Mouse (Mus musculus): ENCODE data around the gene Wwc1.

Wwc1 gene

DNA sequence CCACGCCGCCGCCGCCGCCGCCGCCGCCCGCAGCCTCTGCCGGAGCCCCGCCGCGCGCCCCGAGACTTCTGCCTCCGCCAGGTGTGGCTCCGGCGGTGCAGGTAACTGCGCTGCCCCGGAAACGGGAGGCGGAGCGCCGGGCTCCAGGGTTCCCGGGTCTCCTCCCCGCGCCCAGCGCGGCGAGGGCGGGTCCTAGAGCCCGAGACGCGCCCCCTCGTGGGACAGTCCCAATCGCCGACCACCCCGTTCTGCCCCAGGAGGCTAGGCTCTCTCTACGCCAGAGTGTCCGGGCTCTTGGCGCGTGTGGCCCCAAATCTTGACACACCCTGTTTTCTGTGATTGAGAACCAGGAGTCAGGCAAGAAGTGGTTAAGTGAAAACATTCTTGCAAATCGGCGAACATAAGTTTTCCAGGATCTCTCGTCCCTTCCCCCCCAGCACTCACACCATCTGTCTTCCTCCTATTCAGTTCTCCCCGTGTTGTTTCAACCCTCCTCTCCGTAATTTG is at the start of gene Wwc1:
Wwc1 (minus strand) TSS at position 117 of the 507 bp plus-strand sequence.
- peak; percentile 26 for DNase-seq

DNA sequence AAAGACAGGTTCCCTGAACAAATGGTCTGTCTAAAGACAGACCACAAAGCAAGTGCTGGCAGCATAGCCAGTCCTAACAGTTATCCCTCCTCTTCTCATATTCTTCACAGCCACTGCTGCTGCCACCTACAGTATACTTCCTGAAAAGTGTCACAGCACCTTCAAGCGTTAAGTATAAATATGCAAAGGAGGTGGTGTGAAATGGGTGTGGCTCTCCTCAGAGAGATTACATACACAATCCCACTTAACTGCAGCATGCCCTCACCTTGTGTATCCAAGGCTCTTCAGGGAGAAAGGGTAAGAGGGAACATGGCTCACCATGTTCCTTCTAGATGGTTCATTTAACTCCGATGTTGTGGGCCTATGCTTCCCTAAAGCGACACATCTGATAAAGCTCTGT is 39.7 kb upstream of the Wwc1 start:
- no peak for DNase-seq

DNA sequence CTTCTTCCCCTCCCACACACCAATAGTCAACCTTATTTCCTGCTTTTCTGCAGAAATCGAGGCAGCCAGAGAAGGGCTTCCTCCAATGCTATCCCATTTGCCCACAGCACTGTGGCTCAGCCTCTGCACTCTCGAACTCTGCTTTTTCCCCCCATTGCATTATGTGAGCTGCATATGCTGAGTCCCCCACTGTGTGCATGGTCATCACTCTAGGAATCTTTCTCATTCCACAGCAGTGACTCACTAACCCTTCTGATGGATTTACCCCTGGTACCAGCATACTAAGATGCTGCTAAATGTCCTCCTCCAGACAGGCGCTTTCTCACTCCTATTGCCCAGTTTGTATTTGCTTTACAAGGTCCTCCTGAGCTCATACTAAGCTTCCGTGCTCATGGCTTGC is 32.9 kb upstream of the Wwc1 start:
- DNase-seq, result no peak

DNA sequence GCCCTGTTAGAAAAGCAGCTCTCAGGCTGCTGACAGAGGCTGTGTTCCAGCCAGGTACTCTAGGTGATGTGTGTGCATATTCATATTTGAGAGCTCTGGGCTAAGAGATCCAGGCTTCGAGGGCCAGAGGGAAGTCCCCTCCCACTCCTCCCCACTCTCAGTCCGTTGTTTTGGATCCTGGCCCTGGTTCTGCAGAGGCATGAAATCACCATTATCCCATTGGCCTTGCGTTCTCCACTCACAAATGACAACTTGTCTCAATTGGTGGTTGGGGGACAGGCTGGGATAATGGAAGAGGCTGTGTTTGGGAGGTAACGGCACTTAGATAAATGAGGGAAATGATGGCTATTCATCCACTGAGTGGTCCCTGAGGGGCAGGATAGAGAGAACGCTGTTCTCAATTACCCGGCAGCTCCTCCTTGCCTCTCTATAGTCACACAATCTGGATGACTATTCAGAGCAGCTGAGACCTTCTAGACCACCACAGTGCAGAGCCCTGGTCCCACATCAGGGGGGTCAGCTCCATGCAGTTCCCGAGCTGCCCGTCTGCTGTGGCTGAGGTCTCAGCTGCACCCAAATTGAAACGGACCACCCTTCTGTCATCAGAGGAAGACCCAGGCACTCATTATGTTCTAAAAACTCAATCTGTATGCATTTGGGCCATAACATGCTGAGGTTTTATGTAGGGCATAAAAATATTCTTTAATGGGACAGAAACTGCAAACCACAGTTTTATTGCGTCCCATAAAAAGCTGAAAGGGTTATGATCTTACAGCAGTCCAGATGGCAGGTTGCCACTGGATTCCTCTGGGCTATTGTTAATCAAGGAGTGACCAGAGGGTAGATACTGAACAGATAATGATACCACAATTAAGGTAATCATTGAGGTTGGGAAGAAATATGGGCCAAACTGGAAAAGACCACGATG is 29.2 kb upstream of the Wwc1 start:
- DNase-seq, result no peak

DNA sequence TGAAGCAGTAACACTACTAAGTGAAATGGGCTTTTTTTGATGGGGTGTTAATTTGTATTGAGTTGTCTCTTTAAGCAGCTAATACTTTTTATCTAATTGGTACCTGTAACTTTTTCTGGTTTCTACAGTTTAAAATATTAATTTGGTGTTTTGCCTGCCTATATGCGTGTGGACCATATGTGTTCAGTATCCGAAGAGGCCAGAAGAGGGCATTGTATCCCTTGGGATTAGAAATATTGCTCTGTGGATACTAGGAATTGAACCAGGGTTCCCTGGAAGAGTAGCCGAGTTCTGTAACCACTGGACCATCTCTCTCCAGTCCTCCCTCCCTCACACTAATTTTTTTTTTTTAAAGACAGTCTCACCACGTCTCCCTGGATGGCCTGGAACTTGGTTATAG is 22.6 kb upstream of the Wwc1 start:
- DNase-seq, result no peak

DNA sequence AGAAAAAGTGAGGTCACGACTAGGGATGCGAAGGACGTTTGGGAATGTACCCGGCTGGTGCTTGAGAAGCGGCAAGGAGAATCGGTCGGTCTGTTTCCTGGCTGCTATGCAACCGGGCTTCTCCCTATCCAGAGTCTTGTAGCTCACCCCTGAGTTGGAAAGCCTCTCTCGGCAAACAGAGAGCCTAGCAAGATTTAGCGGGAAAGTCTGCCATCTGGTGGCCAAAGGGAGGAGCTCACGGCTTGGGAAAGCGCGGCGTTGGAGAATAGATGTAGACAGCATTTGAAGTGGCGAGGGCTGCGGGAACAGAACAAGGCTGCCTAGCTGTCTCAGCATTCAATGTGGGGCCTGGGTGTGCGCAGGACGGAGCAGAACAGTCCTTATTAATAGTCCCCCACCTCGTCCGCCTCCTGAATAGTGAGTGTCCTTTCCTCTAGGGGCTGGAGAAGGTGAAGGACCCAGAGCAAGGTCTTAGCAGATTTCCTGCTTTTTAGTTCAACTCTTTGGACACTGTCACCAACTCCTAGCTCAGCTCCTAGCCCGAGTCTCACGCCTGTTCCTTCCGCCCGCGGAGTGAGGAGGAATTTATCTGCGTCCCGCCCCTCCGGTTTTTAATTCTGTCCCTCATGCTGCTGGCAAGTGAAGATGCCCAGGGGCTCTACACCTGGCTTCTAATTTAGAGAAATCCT is 21.1 kb upstream of the Wwc1 start:
- DNase-seq, result peak; percentile 84

DNA sequence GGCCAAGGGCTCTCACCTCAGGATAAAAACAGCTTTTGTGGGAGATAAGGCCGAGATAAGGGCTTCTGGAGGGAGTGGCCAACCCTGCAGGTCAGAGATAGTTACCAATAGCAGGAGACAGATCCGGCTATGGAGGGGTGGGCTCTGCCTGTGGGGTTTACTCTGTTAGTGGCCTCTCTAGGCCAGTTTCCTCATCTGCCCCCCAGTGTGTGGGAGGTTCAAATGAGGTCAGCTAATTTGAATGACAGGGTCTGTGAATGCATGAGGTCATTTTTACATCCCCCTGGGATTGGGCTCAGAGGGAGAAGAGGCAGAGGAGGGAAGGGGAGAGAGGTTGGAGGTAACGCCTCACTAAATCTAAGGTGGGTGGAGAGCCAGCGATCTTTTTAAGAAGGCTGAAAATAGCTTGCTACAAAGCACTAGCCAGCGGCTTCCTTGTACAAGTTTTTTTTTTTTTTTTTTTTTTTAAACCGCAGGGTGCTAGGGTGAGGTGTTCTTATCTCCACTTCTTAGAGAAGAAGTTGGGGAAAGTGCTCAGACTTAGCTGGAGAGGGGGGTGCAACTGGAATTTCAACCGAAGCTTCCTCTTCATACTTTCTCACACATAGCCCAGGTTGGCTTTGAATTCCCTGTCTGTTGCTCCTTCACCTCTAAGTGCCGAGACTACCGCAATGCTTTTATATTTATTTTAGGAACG is 20.4 kb upstream of the Wwc1 start:
- DNase-seq, result no peak

DNA sequence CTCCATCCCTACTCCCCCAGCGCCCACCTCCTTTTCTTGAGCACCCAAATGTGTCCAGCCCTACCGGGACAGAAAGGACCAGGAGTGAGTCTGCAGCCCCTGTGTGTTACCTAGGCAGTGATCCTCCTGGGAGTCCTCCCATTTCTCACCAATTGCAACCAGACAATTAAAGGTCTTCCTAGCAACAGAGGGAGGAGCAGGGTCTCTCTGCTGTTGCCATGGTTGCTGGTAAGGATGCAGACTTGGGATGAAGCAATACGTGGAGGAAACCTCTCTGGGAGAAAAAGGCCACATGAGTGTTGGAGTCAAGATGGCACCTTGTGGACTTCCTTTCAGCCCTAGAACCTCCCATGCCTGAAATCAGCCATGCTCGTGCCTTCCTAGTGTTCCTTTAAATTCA is 19.7 kb upstream of the Wwc1 start:
- DNase-seq, result no peak

DNA sequence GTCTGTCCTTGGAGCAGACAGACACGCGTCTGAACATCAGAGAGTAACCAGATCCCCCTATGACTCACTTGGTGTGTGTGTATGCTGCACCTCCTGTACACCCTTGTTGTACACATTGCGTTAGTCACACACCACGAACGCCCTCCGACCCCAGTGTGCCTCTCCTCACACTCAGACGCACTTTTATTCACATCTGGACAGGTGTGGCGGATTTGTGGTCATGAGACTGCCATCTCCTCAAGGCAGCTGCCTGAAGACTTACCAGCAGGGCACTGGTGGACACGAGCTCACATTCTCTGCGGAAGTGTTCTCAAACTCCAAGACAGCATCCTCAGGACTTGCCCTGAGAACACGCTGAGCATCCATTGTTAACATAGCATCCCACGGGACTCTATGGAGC is 17.7 kb upstream of the Wwc1 start:
- DNase-seq, result no peak

DNA sequence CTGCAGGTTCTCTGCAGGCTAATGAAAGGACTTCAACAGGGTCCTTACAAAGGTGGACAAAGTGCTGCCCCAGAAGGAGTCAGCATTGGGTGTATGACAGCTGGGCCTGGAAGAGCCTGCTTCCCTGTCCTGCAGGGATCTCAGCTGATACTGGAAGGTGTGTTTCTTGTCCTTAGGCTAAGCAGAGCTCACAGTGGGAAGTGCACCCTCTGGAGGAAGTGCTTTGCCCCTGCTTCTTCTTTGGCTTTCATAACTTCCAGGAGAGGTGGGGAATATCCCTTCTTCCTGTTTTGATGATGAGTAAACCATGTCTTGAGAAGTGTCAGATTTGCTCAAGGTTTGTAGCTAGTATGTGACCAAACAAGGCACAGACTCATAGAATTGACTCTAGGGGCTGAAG is 15.0 kb upstream of the Wwc1 start:
- DNase-seq, result no peak

DNA sequence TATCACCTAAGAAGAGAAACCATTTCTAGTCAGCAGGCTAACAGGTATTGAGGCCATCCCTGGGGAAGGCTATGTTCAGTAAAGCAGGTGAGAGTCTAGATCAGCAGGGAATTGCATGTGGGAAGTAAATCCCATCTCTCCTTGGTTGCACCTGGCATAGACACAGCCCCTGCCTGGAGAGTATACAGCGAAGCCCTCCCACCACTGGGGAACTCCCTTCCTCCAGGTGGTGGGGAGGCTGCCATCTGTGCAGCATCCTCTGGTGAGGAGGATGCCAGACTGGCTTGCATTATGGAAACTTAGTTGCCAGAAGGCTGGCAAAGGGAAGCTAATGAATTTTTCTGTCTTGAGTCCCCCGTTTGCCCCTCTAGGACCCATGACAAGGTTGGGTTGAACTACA is 11.5 kb upstream of the Wwc1 start:
- DNase-seq, result no peak

DNA sequence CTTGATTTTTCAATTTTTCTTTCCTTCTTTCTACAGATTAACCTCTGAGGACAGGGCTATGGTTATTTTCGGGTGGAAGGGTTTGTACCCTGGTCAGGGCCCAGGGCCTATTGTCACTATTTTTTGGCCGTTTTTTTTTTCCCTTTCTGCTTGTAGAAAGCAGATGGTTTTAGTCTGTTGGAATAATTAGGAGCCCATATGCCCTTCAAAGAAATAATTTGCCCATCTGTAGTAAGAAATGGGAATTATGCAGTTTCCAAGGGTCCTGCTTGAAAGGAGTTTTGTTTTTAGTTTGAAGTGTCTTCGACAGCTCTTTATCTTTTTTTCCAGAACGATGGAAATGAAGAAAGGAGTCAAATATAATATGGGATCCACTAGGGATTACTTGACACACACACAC is 9.6 kb upstream of the Wwc1 start:
- no peak for DNase-seq

DNA sequence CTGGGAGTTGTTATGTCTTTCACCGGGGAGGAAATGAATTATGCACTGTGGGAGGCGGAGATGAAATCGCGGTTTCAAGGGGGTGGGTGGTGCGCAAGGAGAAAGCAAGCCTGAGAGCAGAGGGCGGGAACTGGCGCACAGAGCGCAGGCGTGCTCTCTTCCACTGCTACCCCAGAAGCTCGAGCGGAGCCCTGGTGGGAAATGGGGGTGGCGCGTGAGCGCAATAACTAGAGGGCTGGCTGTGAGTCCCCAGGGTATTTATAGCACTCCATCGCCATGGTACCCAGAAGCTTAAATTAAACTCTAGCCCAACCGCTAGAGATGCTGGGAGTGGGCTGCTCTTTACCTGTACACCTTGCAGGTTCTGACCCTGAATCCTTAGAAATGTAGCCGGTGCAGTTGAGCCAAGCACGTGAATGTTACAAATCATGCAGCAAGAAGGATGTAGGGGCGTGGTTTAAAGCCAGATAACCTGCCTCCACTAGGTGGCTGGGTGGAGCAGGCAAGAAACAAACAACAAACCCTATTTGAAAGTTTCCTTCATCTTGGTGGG is 5.6 kb upstream of the Wwc1 start:
- DNase-seq, result peak; percentile 34

DNA sequence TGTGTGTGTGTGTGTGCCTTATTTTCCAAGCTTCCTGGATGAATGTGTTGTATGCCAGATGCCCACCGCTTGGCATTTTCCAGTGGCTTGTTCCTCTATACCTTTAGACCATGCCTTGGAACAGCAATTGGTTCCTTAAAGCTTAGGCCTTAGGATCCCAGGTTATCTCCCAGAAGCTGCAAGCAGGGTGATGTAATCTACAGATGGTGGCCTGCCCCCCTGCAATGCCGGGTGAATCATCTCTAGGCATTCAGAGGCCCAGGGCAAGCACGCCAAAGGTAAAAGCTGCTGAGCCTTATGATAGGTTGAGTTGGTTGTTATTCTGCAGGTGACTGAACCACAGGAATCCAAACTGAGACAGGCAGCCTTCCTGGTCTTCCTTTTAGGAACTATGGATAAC is 2.4 kb upstream of the Wwc1 start:
- peak; percentile 50 for DNase-seq

DNA sequence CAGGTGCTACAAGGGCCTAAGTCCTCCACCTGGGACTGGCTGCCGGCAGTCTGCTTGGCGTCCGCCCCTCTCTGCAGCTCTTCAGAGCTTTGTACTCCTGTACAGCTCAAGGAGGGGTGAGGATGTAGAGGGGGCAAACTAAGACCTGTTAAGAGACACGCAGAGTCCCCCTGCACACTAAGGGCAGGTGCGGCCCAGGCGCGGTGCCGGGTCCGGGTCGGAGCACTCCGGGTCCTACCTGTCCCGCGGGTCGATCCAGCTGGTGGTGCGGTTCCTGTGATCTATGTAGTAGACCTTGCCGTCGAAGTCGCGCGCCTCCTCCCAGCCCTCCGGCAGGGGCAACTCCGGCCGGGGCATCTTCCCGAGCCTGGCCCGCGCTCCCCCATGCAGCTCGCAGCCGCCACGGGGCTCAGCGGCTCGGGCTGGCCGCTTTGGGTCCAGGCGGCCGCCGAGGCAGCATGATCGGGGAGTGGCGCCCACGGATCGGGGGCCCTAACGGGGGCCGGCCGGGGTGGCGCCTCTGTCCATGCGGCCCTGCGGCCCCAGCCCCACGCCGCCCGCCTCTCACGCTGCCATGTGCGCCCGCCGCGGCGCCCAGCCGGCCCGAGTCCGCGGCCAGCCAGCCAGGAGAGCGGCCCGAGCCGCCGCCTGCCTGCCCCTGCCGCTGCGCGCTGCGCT is 455 bp downstream of the Wwc1 start:
- DNase-seq, result no peak

DNA sequence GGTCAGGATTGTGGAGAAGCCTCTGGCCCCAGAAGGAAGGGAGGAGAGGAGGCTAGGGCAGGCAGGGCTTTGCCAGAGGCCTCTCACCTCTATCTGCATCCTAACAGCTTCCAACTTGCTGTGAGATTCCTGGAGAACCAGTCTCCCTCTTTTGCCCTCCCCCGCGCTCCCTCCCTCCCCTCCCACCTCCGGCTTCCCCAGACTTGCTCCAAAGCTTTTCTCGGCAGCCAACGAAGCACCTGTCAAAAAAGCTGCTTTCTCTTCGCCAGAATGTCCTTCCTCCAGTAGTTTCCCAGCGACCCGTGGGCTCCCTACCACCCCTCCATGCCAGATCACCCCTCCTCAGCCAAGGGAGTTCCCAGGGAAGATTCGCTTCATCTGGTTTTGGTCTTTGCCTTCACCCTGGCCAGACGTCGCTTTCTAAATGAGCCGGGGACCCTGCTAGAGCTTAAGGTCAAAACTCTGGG is 1.0 kb downstream of the Wwc1 start:
- no peak for DNase-seq

DNA sequence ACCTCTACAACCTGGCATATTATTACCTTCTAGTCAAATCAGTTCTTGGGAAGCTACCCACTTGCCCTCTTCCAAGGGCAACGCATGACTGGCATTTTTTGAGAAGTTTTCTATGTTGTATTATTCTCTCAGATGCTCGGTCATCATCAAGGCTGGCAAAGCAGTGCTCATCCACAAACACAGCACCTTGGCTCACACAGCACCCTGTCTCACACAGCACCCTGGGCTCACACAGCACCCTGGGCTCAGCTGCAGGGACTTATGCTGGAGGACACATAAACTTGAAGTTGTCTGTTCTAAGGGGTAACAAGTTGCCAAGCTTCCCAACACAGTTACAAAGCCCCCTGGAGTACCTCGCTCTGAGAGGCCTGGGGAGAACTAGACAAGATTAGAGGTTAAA is 2.5 kb downstream of the Wwc1 start:
- DNase-seq, result no peak

DNA sequence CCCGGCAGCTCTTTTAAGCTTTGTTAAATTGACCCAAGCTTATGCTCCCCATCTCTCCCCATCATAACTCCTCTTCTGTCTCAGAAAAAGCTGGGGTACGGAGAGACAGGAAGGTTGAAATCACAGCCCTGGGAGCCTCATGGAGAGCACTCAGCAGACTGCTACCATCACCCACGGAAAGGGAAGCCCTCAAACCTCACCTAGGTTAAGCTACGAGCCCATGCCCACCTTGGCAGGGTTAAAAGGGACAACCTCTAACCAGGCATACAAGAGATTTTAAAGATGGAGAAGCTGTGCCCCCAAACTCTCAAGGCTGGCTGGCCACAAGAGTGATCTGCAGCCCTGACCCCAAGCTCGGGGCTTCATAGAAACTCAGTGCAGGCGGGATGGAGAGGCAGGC is 3.2 kb downstream of the Wwc1 start:
- DNase-seq, result no peak

DNA sequence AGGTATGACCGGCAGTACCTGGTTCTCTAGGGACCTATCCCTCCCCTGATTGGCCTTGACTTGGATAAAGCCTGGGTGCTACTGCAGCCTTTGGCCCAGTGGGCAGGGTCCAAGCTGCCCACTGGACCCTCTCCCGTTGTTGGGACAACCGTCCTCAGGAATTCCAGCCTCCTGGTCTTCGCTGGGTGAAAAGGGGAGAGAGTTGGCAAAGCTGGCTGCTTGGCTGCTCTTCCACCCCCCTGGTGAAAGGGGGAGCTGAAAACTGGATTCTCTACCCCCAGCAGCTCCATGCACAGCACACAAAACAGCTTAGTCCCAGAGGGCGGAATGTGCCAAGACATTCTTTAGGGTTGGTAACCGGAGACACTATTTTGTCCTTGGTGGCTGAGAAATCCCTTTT is 3.8 kb downstream of the Wwc1 start:
- no peak for DNase-seq

DNA sequence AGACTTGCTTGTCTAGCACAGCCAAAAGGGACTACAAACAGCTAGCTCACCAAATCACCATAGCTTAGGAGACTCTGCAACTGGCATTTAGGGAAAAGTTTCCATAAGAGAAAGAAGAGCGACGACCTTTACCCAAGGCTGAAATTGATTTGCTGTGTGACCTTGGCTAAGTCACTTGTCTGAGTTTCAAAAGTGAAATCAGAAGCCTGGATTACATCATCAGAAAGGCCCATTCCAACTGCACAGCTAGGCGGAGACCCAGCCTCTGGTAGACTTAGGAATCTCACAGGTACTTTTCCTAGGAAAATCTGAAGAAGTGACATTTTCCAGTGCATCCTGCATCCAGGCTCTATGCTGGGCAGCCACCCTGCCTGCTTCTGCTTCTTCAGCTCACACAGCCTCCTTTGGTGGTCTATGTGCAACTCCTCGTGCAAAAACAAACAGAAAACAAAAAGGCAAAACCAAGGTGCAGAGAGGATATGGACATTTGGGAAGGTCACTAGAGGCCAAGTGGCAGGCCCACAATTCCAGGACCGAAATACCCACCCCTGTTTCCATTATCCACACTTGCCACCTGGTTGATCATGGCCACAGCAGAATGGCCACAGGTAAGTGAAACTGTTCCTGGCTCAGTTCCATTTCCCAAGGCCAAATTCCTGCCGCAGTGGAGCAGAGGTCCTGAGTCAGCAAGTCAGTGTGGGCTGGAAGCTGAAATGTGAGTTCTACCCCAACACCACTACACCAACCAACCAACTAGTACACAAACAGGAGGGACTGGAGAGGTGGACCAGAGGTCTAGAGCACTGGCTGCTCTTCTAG is 5.5 kb downstream of the Wwc1 start:
- DNase-seq, result no peak

DNA sequence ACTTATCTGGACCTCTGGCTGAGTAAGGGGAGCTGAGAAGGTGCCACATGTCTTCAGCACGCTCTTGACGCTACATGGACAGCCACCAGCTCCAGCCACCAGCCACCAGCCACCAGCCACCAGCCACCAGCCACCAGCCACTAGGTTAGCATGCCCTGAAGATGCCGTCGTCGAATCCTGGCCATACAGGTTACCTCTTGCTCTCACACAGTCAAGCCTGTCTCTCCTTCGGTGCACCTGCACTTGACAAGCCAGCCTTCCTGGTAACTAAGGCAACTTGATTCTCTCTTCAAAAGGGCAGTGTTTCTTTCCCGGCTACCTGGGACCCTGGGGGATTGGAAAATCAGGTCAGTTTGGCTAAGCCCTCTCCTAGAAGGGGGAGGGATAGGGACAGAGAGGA is 7.2 kb downstream of the Wwc1 start:
- no peak for DNase-seq

Measured in cerebellum, adult 11 months (tissue).